Mouse (Mus musculus) liver, postnatal 0 days (tissue): ENCODE results near the gene Uts2b.
"Not testable (repeated sequence)": the region's sequence is repeated elsewhere in the genome, so short reads cannot be mapped to it uniquely, and the experiment has no call there.

Experiments used
- CTCF ChIP-seq: sonication (generic); IDR thresholded peaks from 2 replicates; pipeline ENCODE4 v1.5.1; 2016; ENCODE audit warnings: antibody characterized with exemption, low read depth
- EP300 ChIP-seq: IDR thresholded peaks from 2 replicates; pipeline ENCODE4 v1.6.1; 2016; ENCODE audit warnings: antibody characterized with exemption, low read depth, mild to moderate bottlenecking

- TF ChIP-seq CTCF, EP300: not testable (repeated sequence)
These were observed 62.9 kb downstream of the Uts2b start, which contains the start of gene Ostn for GRCm38 (mm10) chr16:27307189-27307588.
